Mouse (Mus musculus): ENCODE measurements at regions not wholly inside any gene's neighbourhood (a gene's known extent, or its start where the extent isn't known, plus 50 kb on each side); places are given as distances from the start of the nearest gene placed in this dataset.
"Not testable (repeated sequence)": the region's sequence is repeated elsewhere in the genome, so short reads cannot be mapped to it uniquely, and the experiment has no call there.

DNA sequence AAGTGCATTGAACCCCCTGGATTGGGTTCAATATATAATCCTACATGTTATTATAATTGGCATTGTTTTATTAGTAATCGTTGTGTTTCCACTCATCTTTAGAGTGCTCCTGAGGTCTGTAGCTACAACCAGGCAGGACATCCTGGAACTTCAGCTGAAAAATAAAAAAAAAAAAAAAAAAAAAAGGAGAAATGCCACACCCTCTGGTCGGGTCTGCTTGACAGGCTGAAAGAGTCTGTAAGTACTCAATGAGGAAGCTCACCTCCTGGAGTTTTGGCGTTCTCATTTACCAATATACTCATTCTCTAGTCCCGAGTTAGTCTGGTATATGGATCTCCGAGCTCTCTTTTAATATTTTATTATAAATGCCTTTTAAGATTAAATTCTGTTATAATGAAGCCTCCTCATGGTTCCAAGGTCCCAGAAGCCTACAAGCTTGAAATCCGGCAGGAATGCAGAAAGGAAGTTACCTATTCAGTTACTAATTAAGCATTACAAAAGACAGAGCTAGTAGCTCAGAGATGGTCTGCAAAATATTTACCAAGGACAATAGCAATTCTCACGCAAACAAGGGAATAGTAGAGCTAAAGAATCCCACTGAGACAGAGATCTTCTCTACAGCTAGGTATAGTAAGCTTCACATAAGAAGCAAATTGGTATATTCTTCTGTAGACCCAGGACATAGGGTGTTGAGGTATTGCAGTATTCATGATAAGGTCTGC is 745.7 kb upstream of the Gm5150 start:
- DNase-seq (ENCODE audit: low spot score in 2 of 2) = no peak

DNA sequence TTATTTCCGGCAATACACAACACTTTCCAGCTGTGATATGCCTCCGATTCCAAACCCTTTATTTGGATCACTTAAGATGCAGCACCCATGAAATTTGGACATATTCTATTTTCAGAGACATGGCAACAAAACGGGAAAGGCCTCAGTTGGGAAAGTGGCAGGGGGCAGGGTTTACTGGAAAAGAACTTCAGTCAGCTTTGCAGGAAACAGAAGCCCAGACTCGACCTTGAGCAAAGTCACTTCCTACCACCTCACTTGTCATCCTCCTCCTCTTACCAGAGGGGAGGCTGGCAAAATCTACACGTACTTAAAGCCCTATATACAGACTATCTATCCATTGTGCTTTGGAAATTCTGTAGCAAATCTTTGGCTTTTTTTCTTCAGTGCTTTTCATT is 727.7 kb upstream of the Gm5150 start:
- no peak for DNase-seq (ENCODE audit: low spot score in 2 of 2)

DNA sequence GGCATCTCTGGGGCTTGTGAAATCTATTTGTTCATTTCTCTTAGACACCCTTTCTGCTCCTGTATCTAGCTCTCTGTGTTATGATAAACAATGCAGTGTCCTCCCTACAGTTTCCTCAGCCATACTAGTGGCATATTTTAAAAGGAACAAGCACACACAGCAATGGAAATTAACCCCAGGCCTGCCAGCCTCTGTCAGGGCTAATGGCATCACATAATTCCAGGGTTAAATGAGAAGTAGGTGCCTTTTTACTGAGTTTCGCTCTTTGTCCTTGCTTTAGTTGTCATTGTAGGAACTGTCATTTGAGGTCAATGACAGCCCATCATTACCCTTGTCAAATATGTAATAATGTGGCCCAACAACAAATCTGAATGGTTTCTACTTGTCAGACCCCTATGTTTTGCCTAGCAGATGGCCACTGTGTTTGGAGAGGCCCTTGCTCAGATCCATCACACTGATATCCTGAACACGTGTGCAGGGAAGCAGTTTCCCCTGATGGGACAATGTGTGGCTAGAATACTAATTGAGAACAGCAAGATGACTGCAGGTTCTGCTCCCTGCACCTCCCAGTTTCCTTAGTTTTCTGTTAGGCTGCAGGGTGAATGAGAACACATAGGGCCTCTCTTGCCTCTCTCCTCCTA is 727.2 kb upstream of the Gm5150 start:
- no peak for DNase-seq (ENCODE audit: low spot score in 2 of 2)

GRCm38 (mm10) chr3:16724371-16725100 is 718.3 kb upstream of the Gm5150 start:
- DNase-seq (ENCODE audit: low spot score in 2 of 2) = not testable (repeated sequence)

- no peak for DNase-seq (ENCODE audit: low spot score in 2 of 2)
These were observed 717.4 kb upstream of the Gm5150 start for GRCm38 (mm10) chr3:16723631-16724030.

DNA sequence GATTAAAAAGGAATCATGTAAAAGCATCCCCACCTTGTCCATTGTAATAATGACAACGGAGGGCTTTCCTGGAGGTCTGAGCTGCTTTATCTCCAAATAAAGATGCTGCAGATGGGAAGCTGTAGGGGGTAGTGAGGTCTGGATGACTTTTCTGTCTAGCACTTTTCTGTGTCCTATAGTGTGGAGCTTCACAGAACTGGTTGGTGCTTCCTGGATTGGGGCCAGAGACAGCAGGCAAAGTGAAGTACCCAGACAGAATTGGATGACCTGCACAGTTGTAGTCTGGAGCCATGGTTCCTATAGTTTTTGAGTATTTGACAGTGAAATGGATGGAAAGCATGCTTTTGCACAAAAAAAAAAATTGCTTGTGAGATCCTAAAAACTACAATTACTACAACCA is 684.7 kb upstream of the Gm5150 start:
- peak in 1 of 2 experiments; percentile 32 for DNase-seq (ENCODE audit: low spot score in 2 of 2)

DNA sequence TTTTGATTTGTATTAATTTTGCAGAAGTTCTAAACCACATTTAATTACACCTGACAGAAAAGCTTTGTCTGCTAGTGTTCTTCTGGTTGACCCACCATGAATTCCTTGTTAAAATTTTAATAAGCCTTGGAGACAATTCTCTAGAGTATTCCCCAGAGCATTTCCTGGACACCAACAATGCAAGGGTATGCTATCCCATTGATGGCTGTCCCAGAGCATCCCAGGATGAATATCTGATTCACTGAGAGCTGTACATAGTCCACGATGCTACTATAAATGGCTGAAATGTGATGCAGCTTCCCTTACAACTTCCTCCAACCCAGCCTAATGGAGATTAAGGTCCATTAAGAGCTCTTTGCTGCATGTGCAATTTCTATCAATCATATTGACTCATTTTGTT is 682.7 kb upstream of the Gm5150 start:
- no peak for DNase-seq (ENCODE audit: low spot score in 2 of 2)

DNA sequence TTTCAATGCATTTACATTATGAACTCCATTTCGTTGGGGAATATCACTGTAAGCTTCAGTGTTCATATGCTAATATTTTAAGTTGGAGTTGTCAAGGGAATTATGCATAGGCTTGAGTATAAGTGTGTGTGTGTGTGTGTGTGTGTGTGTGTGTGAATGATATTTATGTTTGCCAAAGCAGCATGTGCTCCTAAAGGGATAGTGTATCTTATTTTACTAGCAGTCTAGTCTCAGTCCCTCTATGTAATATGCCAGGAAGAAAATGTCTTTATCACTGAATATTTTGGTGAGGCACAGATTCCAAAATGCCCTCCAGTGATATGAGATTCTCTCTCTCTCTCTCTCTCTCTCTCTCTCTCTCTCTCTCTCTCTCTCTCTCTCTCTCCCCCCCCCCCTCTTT is 651.3 kb upstream of the Gm5150 start:
- no peak for DNase-seq (ENCODE audit: low spot score in 2 of 2)

All from cerebellum, postnatal 4 days (tissue).